Mouse (Mus musculus): ENCODE data around the gene Asb10. TPM values are rescaled to one million over a fixed set of nuclear protein-coding genes. Genes with fewer than 3 reads are reported as not detected.

The Asb10 gene
- polyA plus RNA-seq, 1 experiment = 0.62 TPM

DNA sequence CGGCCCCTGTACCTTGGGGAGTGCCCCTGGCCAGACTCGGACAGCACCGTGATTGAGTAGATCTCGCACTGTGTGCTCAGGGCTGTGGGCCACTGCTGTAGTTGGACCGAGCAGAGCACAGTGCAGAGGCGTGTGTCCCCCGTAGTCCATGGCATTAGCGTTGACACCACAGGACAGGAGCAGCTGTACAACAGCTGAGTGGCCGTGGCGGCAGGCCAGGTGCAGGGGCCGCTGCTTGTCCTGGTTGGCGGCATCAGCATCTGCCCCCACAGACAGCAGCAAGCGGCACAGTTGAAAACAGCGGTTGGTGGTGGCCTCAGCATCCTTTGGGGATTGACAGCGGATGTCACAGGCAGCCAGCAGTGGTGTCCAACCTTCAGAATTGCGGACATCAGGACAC, 3.2 kb downstream of the Asb10 start:
- DNase-seq (ENCODE audit: extremely low spot score in 1 of 2, low spot score in 1 of 2) = no peak

DNA sequence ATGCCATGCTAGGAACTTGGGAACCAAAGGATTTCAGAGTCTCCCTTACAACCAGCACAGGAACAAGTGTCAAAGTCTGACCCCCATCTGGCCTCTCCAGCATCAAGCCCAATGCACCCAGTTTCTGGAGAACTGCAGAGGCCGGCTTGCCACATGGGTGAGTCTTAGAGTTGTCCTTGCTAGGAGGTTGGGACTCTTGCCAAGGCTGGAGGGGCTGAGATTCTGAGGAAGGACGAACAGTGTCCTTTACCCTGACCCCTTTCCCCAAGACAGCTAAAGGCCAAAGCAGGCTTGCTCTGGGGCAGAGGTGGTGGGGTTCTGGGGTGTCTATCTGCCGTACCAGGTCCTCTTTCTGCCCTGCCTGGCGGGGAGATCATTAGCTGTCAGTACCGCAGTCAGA, 4.3 kb downstream of the Asb10 start:
- no peak for DNase-seq (ENCODE audit: extremely low spot score in 1 of 2, low spot score in 1 of 2)

DNA sequence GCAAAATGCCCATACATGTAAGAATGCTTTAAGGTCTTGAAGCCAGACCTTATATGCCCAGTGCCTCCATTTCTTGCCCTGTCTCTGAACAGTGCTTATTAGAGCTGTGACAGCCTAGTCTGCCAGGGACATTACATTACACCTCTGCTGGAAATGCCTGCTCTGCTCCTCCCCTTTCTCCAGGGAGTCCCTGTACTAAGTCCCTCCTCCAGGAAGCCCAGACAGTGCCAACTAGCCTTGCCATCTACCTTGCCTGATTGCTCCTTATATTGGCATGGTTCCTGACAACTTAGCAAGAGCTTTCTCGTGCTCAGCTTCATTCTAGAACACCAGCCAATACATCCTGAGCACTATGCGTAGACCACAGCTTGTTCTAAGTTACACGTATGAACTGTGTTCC, 5.0 kb downstream of the Asb10 start:
- DNase-seq (ENCODE audit: extremely low spot score in 1 of 2, low spot score in 1 of 2) = no peak

DNA sequence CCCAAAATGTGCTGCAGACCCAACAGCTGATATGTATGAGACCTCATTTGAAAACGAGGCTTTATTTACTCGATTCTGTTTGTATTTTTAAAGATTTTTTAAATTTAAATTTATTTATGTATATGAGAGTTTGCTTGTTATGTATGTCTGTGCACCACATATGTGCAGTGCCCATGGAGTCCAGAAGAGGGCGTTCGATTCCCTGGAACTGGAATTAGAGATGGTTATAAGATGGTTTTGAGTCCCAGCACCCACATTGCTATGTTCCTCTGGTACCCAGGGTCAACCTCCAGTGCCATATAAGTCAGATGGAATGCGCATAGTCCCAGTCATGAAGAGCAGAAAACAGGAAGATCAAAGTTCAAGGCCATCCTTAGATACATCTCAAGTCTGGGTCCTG, 6.5 kb downstream of the Asb10 start:
- no peak for DNase-seq (ENCODE audit: extremely low spot score in 1 of 2, low spot score in 1 of 2)

DNA sequence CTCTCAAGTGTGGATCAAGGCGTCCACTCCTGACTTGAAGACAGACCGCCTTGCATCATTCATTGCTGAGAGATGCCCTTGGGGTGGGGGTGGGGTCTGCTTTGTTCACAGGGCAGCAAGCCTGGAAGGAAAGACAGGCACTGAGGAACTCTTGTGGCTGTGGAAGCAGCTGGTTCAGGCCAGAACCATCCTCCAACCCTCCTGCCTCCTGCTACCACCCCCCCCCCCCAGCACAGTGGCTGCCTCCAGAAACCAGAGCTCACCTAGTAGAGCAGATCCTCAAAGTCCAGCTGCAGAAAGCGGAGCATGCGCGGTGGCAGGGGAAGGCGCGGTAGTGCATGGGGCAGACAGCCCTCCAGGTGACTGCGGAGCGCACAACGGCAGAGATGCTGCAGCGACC, 7.4 kb downstream of the Asb10 start:
- DNase-seq (ENCODE audit: extremely low spot score in 1 of 2, low spot score in 1 of 2) = no peak

DNA sequence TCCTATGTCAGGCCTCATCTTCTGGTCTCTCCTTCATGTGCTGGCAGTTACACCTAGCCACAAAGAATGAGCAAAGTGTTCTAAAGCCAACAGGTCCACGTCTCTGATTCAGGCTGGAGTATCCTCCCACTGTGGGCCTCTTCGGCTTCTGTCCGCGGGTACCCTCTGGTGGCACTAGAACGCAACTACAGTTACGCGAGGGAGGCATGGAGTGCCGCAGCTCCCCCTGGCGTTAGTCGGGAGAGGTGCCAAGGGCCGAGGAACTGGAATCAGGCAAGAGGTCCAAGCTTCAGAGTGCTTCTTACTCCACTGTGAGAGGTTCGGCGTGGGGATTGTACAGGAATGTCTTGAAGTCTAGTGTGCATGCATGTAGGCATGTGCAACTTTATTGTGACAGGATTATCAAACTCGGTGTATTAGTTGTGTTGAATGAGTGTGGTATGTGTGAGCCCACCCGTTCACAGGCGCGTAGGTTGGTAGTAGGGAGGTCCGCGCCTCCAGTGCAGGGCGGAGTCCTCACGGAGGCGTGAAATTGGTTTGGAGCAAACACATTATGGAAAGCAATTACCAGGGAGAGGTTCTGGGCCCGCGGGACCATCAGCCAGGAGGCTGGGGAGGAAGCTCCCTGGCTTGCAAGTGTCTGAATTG, 10.6 kb downstream of the Asb10 start:
- DNase-seq (ENCODE audit: extremely low spot score in 1 of 2, low spot score in 1 of 2) = peak; percentile 81 to 98

DNA sequence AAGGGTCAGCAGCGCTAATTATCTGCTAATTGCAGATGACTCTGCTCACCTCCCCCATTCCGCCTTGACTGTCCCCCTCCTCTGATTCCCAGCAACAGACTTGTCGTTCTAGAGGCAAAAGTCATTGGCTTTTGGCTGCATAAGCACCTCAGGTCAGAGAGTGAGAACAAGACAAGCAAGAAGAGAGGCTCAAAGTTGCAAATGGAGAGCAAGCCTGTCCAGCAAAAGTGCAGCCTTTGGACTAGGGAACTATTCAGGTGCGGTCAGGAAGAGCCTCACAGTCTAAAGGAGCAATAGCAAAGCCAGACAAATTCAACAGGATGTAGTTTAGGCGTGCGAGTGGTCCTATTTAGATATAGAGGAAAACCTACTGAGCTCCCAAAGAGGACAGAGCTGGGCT, 13.0 kb downstream of the Asb10 start:
- DNase-seq (ENCODE audit: extremely low spot score in 1 of 2, low spot score in 1 of 2) = no peak

DNA sequence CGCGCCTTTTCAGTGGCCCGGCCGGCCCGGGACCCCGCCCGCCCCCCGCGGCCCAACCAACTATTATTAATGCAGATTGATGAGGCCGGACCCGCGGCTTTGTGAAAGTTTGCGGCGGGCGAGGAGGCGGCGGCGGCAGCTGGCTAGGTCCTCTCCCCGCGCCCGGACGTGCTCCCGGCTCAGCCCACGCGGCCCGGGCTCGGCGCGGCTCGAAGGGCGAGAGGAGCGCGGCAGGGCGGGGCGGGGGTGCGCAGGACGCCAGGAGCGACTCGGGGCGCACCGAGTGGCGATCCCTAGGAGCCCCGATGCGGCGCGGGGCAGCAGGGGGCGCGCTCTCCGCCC, 13.9 kb downstream of the Asb10 start, which contains the start of gene Gbx1:
Gene Gbx1 (minus strand): TSS at position 314 of the 342 bp plus-strand sequence.
- DNase-seq (ENCODE audit: extremely low spot score in 1 of 2, low spot score in 1 of 2) = no peak

DNA sequence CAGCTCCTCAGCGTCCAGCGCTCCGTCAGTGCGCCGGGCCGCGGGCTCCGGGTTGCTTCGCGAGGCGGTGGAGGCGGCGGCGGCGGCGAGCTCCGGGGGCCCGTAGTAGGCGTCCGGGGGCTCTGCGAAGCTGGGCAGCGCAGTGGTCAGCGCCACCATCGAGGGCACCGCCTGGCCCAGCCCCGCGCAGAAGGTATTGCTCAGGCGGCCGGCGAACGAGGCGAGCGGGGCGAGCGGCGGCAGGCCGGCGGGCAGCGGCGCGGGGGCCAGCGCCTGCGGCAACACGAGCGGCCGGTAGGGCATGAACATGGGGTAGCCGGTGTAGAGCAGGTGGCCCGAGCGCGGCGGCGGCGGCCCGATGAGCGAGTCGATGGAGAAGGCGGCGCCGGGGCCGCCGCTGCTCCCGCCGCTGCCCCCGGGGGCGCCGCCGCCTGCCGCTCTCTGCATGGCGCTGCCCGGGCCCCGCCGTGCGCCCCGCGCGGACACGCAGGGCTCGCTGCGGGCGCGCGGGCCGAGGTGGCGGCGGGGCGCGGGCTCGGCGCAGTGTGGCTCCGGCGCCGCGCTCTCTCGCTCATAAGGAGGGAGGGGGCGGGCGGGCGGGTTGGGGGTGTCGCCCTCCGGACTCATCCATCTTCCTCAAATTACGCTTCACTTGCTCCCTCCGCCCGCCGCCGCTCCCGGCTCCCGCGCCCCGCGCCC, 14.4 kb downstream of the Asb10 start:
- no peak for DNase-seq (ENCODE audit: extremely low spot score in 1 of 2, low spot score in 1 of 2)

DNA sequence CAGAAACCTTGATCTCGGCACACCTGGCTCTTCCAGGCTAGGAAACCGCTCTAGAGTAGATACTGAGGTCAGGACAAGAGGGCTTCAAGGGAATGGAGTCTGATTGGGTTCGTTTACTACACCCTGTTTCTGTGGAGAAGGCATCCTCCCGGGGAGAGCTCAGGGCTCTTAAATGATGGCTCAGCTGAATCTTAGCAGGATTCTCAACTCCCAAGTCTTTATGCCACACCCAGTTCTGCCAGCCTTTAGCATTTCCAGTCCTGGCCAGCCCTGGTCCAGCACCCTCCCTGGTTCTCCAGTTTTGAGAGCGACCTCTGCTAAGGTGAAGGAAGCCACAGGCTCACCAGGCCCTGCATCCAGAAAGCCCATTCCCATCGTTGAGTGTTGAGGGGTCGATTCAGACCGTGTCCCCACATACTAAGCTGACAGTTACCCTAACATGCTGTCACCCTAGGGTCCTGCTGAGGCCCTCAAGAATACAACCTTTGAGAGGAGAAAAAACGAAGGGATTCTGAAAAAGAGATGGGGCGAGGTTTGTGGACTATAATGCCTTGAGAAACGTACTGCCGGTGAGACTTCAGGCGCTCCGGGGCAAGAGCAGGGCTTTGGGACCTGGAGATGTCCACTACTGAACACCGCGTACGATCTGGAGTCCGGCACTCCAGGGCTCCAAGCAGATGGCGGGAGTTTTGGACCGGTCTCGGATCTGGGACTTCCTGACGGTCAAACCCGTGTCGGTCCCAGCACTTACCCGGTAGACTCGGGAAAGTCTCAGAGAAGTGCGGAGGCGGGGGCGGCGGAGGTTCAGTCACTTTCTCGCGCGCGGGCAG, 15.2 kb downstream of the Asb10 start:
- DNase-seq (ENCODE audit: extremely low spot score in 1 of 2, low spot score in 1 of 2) = no peak

DNA sequence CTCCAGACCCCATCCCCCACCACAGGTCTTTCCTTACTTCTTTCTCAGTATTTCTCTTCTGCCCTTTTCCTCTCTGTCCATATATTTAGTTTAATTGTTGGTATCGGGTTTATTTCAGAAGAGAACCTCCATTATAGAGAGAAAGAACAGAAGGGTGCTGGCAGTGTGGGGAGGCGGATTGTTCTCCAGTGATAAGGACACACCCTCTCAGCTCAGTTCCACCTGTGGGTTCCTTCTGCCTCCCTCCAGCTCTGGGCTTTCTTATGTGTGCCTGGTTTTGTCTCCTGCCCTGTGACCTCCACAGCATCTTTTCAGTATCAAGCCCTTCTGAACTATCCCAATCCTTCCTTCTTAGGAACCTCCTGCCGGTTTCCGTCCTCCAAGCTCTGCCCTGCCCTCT, 16.3 kb downstream of the Asb10 start:
- DNase-seq (ENCODE audit: extremely low spot score in 1 of 2, low spot score in 1 of 2) = no peak

DNA sequence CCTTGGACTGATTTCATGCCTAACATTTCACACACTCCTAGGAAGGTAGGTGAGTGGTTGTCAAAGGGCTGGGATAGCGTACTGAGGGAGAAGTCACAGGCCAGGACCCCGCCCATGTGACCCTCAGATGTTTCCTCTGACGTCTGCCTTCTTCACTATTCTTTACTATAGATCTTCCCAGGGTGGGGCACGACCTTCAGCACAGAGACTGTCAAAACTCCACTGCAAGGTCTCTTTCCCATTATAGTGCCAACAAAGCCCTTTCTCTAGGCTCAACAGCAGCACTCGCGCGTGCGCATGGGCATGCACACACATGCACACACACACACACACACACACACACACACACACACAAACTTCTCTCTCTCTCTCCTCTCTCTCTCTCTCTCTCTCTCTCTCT, 17.0 kb downstream of the Asb10 start:
- DNase-seq (ENCODE audit: extremely low spot score in 1 of 2, low spot score in 1 of 2) = no peak

DNA sequence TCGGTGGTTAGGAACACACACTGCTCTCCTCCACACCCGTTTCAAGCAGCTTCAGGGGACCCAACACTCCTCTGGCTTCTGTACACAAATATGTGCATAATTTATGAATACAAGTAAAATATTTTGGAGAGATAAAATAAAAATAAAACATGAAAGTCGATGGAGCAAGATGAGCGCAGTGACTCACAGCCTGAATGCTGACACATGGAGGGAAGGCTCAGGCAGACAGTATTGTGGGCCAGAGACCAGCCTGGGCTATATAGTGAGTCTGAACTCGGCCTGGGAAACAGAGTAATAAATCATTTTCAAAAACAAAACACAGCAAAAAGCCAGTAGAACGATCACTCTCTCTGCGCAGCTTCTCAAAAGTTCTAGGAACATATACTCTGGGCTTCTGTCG, 19.4 kb downstream of the Asb10 start:
- DNase-seq (ENCODE audit: extremely low spot score in 1 of 2, low spot score in 1 of 2) = no peak

DNA sequence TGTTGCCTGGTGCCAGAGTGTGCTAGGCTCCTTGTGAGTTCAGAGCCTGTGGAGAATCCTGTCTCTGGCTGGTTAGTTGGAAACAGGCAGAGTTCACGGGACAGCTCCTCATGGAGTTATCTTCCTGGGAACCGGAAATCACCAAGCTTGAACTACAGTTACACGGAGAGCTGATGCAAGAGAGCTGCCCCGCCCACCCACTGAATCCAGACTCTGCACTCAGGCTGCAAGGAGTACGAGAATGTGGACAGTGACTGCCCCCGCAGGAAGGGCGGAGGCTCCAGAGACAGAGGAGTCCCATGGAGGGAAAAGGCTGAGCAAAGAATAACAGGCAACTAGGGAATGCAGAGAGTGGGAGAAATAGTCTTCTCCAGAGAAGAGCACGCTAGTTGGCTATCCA, 28.5 kb downstream of the Asb10 start:
- no peak for DNase-seq (ENCODE audit: extremely low spot score in 1 of 2, low spot score in 1 of 2)

DNA sequence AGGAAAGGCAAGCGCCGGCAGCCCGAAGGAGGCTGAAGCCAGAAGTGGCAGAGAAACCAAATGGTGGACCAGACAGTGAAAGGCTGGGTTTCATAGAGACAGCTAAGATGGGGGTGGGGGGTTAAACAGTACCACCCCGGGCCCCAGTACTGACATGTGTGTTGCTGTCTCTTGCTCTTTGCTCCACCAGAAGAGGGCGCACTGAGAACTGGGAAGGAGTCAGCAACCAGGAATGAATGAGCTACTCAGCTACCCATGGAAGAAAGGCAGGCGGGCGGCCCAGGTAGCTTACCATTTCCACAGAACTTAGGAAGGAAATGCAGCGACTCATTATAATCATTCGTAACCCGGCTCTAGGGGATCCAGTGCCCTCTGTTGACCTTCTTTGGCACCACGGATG, 30.1 kb downstream of the Asb10 start:
- DNase-seq (ENCODE audit: extremely low spot score in 1 of 2, low spot score in 1 of 2) = peak in 1 of 2 experiments; percentile 66

DNA sequence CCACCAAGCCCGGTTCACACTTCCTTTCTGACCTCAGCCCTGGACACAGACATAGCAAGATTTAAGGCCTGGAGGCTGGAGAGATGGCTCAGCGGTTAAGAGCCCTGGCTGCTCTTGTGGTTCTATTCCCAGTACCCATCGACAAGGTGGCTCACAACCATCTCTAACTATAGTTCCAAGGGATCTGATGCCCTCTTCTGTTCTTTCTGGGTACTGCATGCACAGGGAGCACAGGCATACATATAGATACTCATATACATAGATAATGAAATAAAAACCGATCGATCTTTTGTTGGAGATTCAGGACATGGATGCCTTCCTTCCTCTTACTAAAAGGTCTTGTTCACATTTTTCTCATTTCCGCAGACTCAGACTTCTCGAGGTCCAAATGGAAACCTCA, 32.4 kb downstream of the Asb10 start:
- no peak for DNase-seq (ENCODE audit: extremely low spot score in 1 of 2, low spot score in 1 of 2)

DNA sequence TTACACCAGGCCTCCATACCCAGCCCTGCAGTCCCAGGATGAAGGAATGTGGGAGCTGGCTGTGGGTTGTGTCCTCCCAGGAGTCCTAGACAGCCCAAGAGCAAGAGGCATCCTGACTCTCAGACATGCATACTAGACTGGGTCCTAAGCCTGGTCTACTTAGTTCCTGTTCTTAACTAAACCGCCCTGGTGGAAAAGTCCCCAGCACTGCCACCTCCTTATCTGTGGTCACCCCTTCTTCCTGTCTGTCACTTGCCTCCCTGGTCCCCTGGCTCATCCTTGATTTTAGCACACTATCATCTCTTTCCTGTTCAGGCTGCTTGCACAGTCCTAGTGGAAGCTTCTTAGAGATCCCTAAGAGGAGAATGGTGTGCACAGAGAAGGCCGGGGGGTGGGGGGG, 35.3 kb downstream of the Asb10 start:
- DNase-seq (ENCODE audit: extremely low spot score in 1 of 2, low spot score in 1 of 2) = no peak

DNA sequence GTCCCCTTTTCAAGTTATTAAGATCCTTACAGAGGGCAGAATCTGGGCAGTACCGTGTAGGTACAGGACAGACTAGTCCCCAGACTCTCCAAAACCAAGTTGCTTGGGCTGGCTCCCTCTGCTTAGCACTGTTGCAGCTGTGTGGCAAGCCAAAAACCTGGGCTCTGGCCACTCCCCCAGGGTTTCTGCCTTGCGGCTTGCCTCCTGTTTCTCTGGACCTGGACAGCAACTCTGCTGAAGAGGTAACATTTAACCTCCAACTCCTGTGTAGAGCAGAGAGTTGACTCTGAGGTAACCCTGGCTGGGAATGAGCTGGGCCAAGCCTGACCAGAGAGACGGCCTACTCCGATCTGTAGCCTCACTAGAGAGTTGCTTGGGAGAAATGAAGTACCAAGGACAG, 38.0 kb downstream of the Asb10 start:
- no peak for DNase-seq (ENCODE audit: extremely low spot score in 1 of 2, low spot score in 1 of 2)

DNA sequence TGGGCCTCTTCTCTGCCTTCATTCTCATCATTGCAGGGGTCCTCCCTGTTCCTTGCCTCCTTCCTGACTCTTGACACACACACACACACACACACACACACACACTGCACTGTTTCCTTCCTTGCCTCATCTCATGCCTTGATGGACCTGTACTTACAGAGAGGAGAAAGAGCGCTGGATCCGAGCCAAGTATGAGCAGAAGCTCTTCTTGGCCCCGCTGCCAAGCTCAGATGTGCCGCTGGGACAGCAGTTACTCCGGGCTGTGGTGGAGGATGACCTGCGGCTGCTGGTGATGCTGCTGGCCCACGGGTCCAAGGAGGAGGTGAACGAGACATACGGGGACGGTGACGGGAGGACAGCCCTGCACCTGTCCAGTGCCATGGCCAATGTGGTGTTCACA, 39.9 kb downstream of the Asb10 start:
- DNase-seq (ENCODE audit: extremely low spot score in 1 of 2, low spot score in 1 of 2) = no peak

DNA sequence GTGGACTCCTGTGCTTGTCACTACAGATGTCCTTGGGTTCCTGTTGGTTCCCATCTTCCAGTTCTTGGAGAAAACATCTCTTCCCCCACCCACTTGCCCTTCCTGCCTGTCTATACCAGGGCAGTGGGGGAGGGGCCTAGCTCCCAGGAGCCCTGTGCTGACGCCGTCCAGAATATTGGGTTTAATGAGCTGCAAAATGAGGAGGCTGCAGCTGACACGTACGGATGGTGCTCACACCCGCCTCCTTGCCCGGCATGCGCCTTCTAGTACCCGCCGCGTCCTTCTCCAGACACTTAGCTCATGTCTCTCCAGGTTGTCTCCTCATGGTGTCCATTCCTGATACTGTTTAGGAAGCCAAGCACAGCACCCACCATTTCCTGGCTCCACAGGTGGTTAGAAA, 41.7 kb downstream of the Asb10 start:
- DNase-seq (ENCODE audit: extremely low spot score in 1 of 2, low spot score in 1 of 2) = peak in 1 of 2 experiments; percentile 59

DNA sequence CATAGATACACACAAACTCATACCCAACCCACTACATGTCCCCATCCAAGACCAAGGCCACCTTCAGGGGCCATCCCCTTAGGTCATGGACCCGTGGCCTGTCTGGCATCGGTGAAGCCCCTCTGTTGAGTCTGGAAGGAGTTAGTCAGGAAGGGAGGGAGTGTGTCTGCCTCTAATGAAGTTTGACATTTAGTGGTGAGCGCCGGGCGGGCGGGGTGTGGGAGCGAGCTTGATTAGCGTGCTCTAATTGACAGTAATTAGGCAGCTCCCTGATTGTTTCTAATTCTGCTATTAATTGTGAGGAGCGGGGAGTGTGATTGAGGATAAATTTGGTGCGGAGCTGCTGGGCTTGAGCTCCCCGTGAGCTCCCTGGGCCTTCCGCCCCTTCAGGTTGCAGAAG, 43.3 kb downstream of the Asb10 start:
- DNase-seq (ENCODE audit: extremely low spot score in 1 of 2, low spot score in 1 of 2) = no peak

DNA sequence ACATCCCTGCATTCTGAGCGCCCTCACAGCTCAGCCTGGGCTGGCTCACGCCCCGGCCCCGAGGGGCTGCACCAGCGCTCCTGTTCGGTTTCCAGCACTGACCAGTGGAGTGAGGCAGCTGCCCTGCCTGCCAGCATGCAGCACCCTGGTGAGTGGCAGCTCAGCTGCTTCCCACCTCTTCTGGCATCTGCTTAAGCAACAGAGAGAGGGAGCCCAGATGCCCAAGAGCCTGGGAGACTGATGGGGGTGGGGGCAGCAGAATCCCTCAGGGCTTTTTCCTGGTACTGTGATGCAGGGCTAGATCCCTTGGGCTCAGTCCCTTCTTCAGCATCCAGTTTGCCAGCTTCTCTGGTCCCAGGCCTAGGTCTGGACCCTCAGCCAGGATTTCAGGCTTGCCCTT, 44.0 kb downstream of the Asb10 start:
- DNase-seq (ENCODE audit: extremely low spot score in 1 of 2, low spot score in 1 of 2) = no peak
